Mouse (Mus musculus) mouse embryonic stem cell (cell line): ENCODE data around the gene Hspb9.

ENCODE experiments used
- in situ Hi-C, 2 experiments: fragments of 300-500 bp; cut with MboI; formaldehyde crosslinking; loops; 1 replicate in 1 of 2; 3 replicates in 1 of 2; pipeline ENCODE4 v1.14.3; 2019 to 2020; ENCODE audit warnings: low sequenced_read_pairs in 2 of 2, low pct_unique_long_range_greater_than_20kb in 1 of 2, mixed read lengths in 1 of 2; ENCODE audit not compliant: unreplicated experiment in 1 of 2

The Hspb9 gene

GRCm38 (mm10) chr11:100702906-100703305 lies 10.7 kb upstream of the Hspb9 start:
- in situ Hi-C loops: loop anchor here in 1 of 2 experiments (10.0 kb wide), 1 partner anchor 338 kb away; no protein-coding TSS in a partner anchor

- in situ Hi-C loops: loop anchor here in 1 of 2 experiments (10.0 kb wide), 1 partner anchor 339 kb away; no protein-coding TSS in a partner anchor
Measured at GRCm38 (mm10) chr11:100703366-100703765, 10.3 kb upstream of the Hspb9 start.

GRCm38 (mm10) chr11:100703851-100704531 lies 9.7 kb upstream of the Hspb9 start, which contains the start of gene Dhx58:
Gene Dhx58 (minus strand): TSS chr11:100704271.
- in situ Hi-C loops: loop anchor here in 1 of 2 experiments (10.0 kb wide), 1 partner anchor 339 kb away; no protein-coding TSS in a partner anchor

- in situ Hi-C loops: loop anchor here in 1 of 2 experiments (10.0 kb wide), 1 partner anchor 340 kb away; no protein-coding TSS in a partner anchor
Measured at GRCm38 (mm10) chr11:100705095-100705747, 8.4 kb upstream of the Hspb9 start.

- in situ Hi-C loops: loop anchor here in 1 of 2 experiments (10.0 kb wide), 1 partner anchor 345 kb away; no protein-coding TSS in a partner anchor
Measured at GRCm38 (mm10) chr11:100709201-100709810, 4.3 kb upstream of the Hspb9 start.

GRCm38 (mm10) chr11:100710528-100710927 lies 3.1 kb upstream of the Hspb9 start:
- in situ Hi-C loops: no loop called here

- in situ Hi-C loops: no loop called here
Measured at GRCm38 (mm10) chr11:100710977-100711376, 2.7 kb upstream of the Hspb9 start.

GRCm38 (mm10) chr11:100711783-100712615 lies 1.7 kb upstream of the Hspb9 start, which contains the start of gene Kat2a:
Gene Kat2a (minus strand): TSS chr11:100712465.
- in situ Hi-C loops: no loop called here

GRCm38 (mm10) chr11:100713174-100713573 lies 476 bp upstream of the Hspb9 start:
- in situ Hi-C loops: no loop called here

GRCm38 (mm10) chr11:100714534-100714915 lies 875 bp downstream of the Hspb9 start:
- in situ Hi-C loops: no loop called here

- in situ Hi-C loops: no loop called here
Measured at GRCm38 (mm10) chr11:100714948-100715347, 1.3 kb downstream of the Hspb9 start.

GRCm38 (mm10) chr11:100716649-100717048 lies 3.0 kb downstream of the Hspb9 start:
- in situ Hi-C loops: no loop called here

- in situ Hi-C loops: no loop called here
Measured at GRCm38 (mm10) chr11:100718462-100718861, 4.8 kb downstream of the Hspb9 start.

GRCm38 (mm10) chr11:100718866-100719265 lies 5.2 kb downstream of the Hspb9 start:
- in situ Hi-C loops: no loop called here

GRCm38 (mm10) chr11:100719312-100719711 lies 5.7 kb downstream of the Hspb9 start:
- in situ Hi-C loops: no loop called here

- in situ Hi-C loops: no loop called here
Measured at GRCm38 (mm10) chr11:100719893-100720292, 6.2 kb downstream of the Hspb9 start.

- in situ Hi-C loops: no loop called here
Measured at GRCm38 (mm10) chr11:100720345-100720744, 6.7 kb downstream of the Hspb9 start.

- in situ Hi-C loops: no loop called here
Measured at GRCm38 (mm10) chr11:100721254-100721653, 7.6 kb downstream of the Hspb9 start.
